Mouse (Mus musculus): Measurements from ENCODE around the gene Pam.

Pam gene

GRCm38 (mm10) chr1:98095246-98095990, at the start of gene Pam:
TSS of gene Pam (minus strand) at chr1:98095646.
- peak; percentile 85 for DNase-seq

DNA sequence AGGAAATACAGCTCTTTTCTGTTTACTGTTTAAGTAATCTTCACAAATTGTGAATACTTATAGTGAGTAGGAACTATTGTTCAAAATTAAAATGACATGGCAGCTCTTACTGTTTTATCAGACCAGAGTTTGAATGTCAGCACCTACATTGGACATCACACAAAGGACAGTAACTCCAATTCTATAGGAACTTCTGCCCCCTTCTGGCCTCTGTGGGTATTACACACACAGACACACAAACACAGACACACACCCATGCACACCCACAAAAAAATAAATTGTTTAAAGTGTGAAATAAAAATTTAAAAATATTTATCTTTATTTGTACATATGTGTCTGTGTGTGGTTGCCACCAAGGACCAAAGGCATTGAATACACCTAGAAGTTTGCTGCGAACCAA, 49.4 kb upstream of the Pam start:
- no peak for DNase-seq

DNA sequence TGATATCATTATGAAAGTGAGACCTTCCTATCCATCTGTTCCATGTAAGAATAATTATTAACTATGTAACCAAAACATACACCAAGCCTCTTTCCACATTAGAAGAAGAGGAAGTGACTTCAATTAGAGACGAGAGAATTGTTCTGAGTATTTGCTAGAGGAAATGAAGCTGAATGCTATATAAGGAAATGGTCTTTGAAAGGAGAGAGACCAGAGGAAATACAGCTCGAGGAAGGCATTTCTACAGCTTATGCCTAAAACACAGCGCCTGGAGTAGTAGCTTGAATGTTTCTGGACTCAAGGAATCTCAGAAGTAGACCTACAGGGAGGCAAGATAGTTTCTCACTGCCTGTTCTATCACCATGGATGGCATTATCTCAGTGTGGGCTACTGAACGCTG, 35.8 kb upstream of the Pam start:
- no peak for DNase-seq

DNA sequence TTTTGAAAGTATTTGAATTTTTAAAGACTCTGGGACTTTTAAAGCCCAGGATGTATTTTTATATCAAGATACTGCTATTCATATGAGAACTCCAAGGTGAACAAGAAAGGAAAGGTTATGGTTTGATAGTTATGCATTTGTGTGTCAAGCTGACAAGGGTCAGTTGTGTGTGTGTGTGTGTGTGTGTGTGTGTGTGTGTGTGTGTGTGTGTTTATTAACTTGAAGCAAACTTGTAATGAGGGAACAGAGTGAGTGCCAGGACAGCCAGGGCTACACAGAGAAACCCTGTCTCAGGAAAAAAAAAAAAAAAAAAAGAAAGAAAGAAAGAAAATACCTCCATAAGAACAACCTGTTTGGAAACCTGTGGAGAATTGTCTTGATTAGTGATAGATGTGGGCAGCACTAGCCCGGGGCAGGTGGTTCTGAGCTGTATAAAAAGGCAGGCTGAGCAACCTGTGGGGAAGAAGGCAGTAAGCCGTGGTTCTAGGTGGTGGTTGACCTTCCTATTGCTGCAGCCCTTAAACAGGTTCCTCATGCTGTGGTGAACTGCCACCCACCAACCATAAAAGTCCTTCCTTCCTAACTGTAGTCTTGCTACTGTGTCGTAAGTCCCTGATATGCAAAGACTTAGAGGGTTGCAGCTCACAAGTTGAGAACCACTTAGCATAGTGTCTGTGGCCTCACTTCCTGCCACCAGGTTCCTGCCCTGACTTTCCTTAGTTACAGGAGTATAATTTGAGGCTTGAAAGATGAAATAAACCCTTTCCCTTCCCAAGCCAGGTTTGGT, 34.3 kb upstream of the Pam start:
- DNase-seq: no peak

DNA sequence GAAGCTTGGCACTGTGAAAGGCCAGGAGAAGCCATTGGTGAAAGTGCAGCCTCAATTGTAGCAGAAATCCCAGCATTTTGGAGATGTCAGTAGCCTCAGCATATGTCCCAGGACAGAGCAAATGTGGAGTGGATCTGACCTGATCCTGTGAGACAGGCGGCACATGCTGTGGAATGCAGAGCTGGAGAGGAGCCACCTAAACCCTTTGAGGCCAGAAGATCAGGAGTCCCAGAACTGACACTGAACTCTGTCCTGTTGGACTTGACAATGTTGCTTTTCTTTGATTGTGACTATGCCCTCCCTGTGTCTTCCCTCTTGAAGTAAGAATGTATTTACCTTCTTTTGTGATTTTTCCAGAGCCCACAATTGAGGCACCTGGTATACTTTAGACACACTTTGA, 33.7 kb upstream of the Pam start:
- DNase-seq: no peak

GRCm38 (mm10) chr1:98128338-98129096, 33.1 kb upstream of the Pam start:
- DNase-seq: no peak

DNA sequence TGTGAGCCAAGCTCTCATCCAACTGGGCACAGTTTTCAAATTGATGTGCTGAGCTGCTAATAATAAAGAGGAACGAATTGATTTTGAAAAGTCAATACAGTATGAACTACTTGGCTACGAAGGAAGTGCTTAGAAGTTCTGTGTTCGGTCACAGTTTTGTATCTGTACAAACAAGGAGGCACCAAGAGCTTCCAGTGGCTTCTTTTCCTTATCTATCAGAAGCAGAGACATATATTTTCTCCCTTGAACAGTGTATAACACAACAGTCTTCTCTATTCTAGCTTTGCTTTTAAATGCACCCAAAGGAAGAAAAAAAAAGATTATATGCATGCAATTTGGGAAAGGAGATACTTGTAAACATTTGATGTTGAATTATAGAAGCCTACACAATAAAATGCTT, 30.8 kb upstream of the Pam start:
- no peak for DNase-seq

DNA sequence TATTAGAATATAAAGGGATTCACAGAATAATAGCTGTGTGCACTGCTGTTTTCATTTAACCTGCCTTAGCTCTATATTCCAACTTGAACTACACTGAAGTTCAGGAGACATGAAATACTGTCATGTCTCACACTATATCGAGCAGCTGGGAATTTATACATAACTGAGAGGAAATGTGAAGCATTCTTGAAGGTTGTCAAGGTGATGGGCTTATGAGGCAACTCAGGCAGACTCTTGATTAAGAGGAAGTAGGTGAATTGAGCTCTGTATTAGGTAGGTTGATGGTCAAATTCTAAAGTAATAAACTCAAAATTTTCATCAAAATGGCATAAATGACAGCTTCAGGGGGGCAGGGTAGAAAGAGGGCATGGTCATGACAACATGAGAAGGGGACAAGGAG, 29.3 kb upstream of the Pam start:
- no peak for DNase-seq

DNA sequence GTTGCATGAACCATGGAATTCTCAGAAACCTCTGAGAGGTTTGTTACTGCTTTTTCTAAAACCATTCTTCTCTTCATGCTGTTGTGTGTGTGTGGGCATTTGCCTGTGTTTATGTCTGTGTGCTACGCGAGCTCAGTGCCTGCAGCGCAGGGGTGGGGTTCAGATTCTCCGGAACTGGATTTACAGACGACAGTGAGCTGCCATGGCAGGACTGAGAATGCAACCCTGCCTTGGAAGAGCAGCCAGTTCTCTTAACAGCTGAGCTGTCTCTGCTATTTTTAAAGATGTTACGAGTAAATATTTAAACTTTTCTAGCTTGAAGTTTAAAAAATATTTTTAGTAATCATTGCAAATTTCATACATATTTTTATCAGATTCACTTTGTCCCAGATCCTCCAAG, 24.1 kb upstream of the Pam start:
- DNase-seq: peak; percentile 7

GRCm38 (mm10) chr1:98107599-98107998, 12.2 kb upstream of the Pam start:
- no peak for DNase-seq

GRCm38 (mm10) chr1:98099441-98099840, 4.0 kb upstream of the Pam start:
- DNase-seq: no peak

- no peak for DNase-seq
Observed at GRCm38 (mm10) chr1:98097957-98098729, 2.7 kb upstream of the Pam start.

DNA sequence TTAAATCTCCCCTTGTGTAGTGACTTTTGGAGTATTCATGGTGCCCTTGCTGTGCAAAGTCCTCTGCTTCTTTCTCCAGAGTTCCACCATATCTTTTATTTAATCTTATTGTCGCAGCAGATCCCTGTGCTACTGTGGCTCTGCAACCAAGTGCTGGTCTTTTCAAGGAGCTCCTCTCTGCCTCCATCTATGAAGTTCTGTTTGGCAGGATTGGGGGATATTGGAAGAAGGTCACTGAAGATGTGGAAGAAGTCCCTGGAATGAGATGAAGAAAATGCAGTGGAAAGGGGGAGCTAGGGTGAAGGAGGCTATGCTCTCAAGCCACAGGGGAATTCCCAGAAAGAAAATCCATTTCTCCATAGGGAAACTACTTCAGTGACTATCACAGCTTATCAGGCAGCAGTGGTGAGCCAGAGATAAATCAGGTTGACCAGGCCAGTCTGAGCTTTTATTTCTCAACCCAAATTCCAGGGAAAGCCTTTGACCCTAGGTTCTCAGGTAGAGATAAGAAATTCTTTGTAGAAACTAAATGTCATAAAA, 1.0 kb upstream of the Pam start:
- DNase-seq: no peak

DNA sequence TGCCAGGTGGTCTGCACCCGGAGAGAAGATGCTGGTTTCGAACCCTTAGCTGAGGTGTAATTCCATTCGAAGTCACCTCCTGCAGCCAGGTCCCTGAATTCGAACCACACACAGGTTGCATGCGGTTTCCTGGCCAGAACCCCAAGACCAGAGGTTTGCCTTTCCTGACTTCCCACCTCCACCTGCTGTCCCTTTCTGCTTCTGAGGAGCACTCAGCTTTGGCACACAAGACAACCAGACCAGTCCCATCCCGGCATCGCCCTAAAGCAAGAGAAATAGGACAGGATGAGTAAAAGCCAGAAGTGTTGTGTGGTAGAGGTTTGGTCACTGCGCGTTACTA, 515 bp upstream of the Pam start:
- no peak for DNase-seq

- DNase-seq: peak; percentile 46
Observed at GRCm38 (mm10) chr1:98094811-98095245, 618 bp downstream of the Pam start.

GRCm38 (mm10) chr1:98089336-98089975, 6.0 kb downstream of the Pam start:
- DNase-seq: no peak

DNA sequence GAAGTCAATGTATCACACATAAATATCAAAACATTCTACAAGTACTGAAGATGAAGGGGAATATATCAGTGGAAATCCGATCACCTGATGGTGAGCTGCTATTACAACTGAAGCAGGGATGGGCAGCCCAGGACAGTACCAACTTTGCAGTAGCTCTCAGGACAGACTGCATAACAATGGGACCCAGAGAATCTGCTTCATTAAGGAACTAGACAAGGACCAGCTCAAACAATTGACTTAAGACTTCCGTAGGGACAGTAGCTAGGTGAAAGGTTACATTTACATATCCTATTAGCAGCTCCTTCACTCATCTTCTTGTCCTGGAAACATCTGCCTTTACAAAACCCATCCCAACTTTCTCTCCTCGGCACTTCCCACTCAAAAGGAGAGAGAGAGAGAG, 9.0 kb downstream of the Pam start:
- no peak for DNase-seq

DNA sequence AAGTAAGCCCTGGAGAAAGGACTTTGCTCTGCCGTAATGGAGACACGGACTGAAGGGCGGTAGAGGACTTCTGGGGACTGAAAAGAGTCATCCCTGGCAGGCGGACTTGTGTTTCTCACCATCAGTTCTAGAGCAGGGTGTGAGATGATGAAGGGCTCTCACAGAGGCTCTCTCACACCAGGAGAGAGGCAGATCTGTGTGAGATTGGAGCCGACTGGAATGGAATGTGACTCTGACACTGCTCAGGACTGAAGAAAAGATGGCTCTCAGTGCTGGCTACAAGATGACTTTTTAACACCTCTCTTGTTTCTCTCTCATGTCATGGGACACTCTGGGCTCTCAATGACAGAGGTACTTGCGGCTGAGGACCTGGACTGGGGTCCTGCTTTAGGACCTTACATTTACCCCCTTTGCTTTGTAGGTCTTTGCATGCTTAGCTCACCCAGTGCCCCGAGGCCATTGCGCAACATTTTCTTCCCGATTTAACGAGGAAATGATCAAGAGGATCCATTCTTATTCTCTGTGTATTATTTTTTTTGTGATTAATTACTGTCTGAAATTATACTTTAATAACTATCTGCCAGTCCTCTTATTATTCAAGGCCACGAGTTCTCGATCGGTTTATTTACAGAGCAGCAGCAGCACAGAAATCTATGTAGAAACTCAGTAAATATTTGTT, 10.7 kb downstream of the Pam start:
- no peak for DNase-seq

GRCm38 (mm10) chr1:98083508-98083907, 11.9 kb downstream of the Pam start:
- DNase-seq: no peak

GRCm38 (mm10) chr1:98082988-98083387, 12.5 kb downstream of the Pam start:
- no peak for DNase-seq

- DNase-seq: no peak
Observed at GRCm38 (mm10) chr1:98080431-98080830, 15.0 kb downstream of the Pam start.

DNA sequence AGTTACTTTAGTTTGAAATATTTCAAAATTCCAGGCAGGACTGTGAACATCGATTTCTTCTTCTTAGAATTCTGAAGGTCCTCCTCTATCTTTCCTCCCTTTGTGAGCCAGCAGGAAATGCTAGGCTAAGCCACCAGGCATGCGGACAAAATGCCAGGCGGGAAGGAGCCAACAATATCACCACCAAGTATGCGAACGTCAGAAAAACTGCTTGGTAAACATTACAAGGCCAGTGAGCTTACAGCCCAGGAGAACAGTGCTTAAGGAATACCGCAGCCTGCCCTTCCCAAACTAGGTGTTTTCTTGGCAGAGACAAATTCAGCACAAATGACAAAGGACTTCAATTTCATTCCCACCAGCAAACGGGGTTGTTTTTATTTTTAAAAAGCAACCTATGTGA, 15.8 kb downstream of the Pam start:
- no peak for DNase-seq
